Mouse (Mus musculus) liver, embryonic 15.5 days (tissue): Measurements from ENCODE around the gene Fbxl15. TPM values are rescaled to one million over a fixed set of nuclear protein-coding genes. Genes with fewer than 3 reads are reported as not detected.
A peak's percentile ranks its signal among the peaks of the same experiment; 100 is the strongest.

Experiments used
- ATAC-seq: fragments of 200-750 bp; cut with Nextera tagmentation; 2 replicates; pipeline ENCODE4 v1.8.0; 2017; ENCODE audit warnings: moderate number of reproducible peaks, mild to moderate bottlenecking, moderate library complexity; ENCODE audit not compliant: insufficient read depth
- H3K27ac ChIP-seq: fragments of 300-500 bp; sonication (generic); replicated peaks from 2 replicates; pipeline ENCODE4 v1.5.1; 2015; ENCODE audit warnings: mild to moderate bottlenecking, inconsistent platforms
- H3K27me3 ChIP-seq: fragments of 300-500 bp; sonication (generic); 2 replicates; pipeline ENCODE4 v1.6.1; 2015; ENCODE audit warnings: mild to moderate bottlenecking, inconsistent platforms
- H3K36me3 ChIP-seq: fragments of 300-500 bp; sonication (generic); replicated peaks from 2 replicates; pipeline ENCODE4 v1.6.1; 2015; ENCODE audit warnings: moderate library complexity, mild to moderate bottlenecking, inconsistent platforms
- H3K4me1 ChIP-seq: fragments of 300-500 bp; sonication (generic); replicated peaks from 2 replicates; pipeline ENCODE4 v1.6.1; 2015; ENCODE audit warnings: inconsistent platforms
- H3K4me2 ChIP-seq: fragments of 300-500 bp; sonication (generic); 2 replicates; pipeline ENCODE4 v1.6.1; 2015; ENCODE audit warnings: moderate library complexity, mild to moderate bottlenecking, inconsistent platforms
- H3K4me3 ChIP-seq: fragments of 300-500 bp; sonication (generic); replicated peaks from 2 replicates; pipeline ENCODE4 v1.5.1; 2015; ENCODE audit warnings: mild to moderate bottlenecking, inconsistent platforms
- H3K9ac ChIP-seq: fragments of 300-500 bp; sonication (generic); 2 replicates; pipeline ENCODE4 v1.6.1; 2015; ENCODE audit warnings: moderate library complexity, mild to moderate bottlenecking, inconsistent platforms
- H3K9me3 ChIP-seq: fragments of 300-500 bp; sonication (generic); replicated peaks from 2 replicates; pipeline ENCODE4 v1.6.1; 2016; ENCODE audit warnings: inconsistent platforms
- WGBS: fragments of 180-500 bp; shearing (Covaris S2); methylation state at CpG from one replicate; pipeline ENCODE4 v1.1.7; 2015; ENCODE audit warnings: mixed read lengths; ENCODE audit not compliant: insufficient replicate concordance; 5-methylcytosine and 5-hydroxymethylcytosine counted together
- polyA plus RNA-seq: library from polyadenylated mRNA; unstranded; fragments of >200 nt; fragmentation: Nextera tagmentation; extraction: Ambion mirVana; gene quantifications from 2 replicates; pipeline ENCODE4 v1.2.1, GENCODE M21; 2015

The Fbxl15 gene
- polyA plus RNA-seq, 1 experiment from 2014 or later, result 12.4 TPM

DNA sequence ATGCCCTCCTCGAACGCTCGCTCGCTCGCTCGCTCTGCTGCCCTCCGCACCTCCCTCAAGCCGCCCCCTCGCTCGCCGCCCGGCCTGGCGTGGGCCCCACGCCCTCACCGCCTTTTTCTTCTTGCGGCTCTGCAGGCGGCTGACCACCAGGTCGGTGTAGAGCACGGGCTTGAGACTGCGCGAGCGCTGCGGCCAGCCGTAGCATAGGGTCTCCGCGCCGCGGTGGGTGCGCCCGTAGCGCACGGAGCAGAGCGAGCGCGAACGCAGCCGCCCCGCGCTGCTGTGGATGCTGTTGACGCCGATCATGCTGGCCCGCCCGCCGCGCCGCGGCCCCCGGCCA lies 10.5 kb upstream of the Fbxl15 start:
- peak overlapping the region; percentile 44 for H3K4me3 ChIP-seq
- no peak overlapping the region for H3K9ac ChIP-seq
- H3K27me3 ChIP-seq, result peaks cover 97% of the 10 kb centered on the region
- H3K36me3 ChIP-seq, result no peaks in the 10 kb centered on the region
- no peak overlapping the region for H3K27ac ChIP-seq
- H3K4me2 ChIP-seq, result peak overlapping the region; percentile 66
- no peaks in the 10 kb centered on the region for H3K9me3 ChIP-seq
- no peak for ATAC-seq
- peaks cover 67% of the 10 kb centered on the region for H3K4me1 ChIP-seq
- WGBS, result 1% methylated on average over 47 of the region's 48 CpGs

DNA sequence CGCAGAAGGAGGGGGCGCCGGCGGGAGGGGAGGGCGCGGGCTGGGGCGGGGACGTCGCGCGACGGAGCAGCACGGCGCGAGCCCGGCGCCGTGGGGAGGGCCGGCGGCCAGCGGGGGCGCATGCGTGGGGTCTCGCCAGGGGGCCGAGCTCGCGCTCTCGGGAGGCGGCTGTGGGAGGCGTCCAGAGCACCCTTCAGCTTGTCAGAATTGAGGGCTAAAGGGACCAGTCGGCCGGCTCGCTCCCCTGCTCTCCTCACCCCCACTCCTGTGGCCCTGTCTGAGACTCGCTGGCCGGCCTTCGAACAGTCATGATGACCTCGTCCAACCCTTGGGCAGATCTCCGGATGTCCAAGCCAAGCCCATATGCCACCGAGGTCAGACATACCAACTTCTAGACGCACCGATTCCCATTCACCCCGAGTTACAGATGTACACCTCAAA lies 9.9 kb upstream of the Fbxl15 start:
- H3K4me3 ChIP-seq, result peak overlapping the region; percentile 44
- no peaks in the 10 kb centered on the region for H3K36me3 ChIP-seq
- WGBS, result 2% methylated on average over 41 of the region's 42 CpGs
- H3K9me3 ChIP-seq, result no peaks in the 10 kb centered on the region
- ATAC-seq, result no peak
- peaks cover 62% of the 10 kb centered on the region for H3K4me1 ChIP-seq
- H3K9ac ChIP-seq, result no peak overlapping the region
- peak overlapping the region; percentile 66 for H3K4me2 ChIP-seq
- no peak overlapping the region for H3K27ac ChIP-seq
- H3K27me3 ChIP-seq, result peaks cover 100% of the 10 kb centered on the region

DNA sequence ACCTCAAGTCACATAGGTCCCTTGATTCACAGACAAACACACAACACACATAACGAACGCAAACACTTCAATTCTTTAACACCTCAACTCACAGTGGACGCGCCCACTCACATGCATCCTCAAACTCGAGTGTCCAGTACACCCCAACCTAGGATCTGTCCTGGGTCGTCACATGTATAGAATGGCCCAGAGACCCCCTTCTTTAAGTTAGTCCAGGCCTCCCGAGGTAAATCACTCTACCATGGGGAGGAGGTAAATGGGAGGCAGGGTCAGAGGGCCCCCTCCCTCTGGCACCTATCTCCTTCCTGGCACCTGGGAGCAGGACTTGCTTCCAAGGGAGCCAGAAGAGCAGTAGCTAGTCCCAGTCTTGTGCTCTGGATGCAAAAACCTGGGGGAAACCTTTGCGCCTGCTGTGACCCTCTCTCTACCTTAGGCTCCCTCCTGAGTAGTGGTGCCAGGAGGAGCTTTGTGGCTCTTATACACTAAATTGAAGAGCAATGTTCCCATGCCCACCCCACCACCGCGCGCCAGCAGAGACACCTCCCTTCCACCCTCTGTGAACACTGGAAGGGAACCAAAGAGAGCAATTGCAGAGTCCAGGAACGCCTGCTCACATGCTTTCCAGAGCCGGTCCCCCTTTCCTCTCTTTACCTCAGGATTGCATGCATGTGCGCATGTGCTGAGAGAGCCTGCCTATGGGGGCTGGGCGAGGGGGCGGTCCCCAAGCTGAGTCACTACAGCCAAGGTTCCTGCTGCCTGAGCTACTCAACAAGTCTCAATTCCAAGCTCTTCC lies 9.2 kb upstream of the Fbxl15 start:
- Histone ChIP-seq H3K4me2 (0 out of 2 replicates have a peak overlapping the region, but pooled peaks have one; percentile 15), H3K9me3 (no peaks in the 10 kb centered on the region), H3K4me1 (peaks cover 54% of the 10 kb centered on the region), H3K27me3 (peaks cover 100% of the 10 kb centered on the region), H3K36me3 (no peaks in the 10 kb centered on the region), H3K4me3 (no peak overlapping the region), H3K9ac (no peak overlapping the region), H3K27ac (no peak overlapping the region)
- no peak for ATAC-seq
- 11% methylated on average over 16 of the region's 16 CpGs for WGBS

DNA sequence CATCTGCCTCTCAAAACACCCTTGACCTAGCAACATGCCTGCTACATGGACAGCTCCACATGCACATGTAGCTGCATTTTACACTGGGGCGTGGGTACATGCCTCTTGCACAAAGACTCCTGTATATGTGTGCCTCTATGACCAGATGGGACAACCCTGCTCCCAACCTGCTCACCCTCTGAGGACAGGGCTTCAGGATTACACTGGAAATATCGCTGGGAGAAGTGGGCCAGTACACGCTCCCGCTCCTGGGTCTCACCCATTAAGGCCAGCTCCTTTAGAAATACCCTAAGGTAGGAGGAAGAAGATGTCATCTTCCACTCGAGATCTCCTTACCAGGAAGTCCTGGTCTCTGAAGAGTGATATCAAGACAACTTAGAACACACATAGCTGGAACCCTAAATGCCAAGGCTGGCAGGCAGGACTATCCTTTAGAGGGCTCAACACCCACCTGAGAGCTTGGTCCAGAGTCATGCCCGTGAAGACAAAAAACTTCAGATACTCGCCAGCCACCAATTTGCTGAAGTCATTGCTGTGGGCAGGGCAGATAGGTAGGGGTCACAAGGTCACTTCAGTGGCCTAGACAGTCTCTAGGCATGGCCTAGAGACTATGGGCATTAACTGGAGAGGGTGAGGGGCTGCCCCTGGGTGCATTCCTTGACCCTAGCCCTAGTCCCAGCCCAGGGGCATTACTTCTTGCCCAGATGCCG lies 7.8 kb upstream of the Fbxl15 start:
- no peaks in the 10 kb centered on the region for H3K9me3 ChIP-seq
- peaks cover 40% of the 10 kb centered on the region for H3K4me1 ChIP-seq
- no peak overlapping the region for H3K9ac ChIP-seq
- H3K4me2 ChIP-seq, result no peak overlapping the region
- H3K4me3 ChIP-seq, result no peak overlapping the region
- ATAC-seq, result no peak
- no peak overlapping the region for H3K27ac ChIP-seq
- peaks cover 100% of the 10 kb centered on the region for H3K27me3 ChIP-seq
- WGBS, result 59% methylated on average over 8 of the region's 8 CpGs
- no peaks in the 10 kb centered on the region for H3K36me3 ChIP-seq

DNA sequence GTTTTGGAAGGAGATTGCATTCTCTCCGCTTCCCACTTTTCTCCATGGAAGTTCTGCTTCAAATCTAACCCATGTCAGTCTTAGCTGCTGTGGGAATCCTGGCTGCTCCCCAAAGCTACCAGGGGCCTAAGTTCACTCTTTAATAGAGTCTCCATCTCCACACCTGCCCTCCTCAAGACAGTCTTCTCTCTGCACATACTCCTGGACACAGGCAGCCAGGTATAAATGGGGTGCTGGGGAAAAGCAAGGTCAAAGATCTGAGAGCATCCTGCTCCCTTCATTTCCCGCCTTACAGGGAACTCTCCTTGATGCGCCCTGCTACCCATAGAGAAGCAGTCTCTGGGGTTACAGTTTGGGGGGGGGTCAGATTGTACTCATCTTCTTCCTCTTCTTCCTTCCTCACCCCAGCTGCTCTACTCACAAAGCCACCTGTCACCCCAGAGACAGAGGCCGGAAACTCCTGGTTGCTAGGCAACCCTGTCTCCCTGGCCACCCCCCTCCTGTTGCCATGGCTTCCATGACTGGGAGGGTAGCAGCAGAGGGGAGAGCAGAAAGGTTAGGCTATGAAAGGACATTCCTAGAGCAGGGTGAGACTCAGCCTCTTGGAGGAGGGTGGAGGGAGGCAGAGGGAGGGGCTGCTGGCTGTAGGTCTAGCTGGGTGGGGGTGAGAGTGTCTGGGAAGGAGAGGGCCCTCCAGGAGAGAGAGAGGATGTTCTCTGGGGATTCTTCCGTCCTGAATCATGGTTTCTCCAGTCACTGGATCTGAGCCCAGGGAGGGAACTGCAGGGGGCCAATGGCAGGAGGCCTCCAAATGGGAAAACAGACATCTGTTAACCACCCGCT lies 6.7 kb upstream of the Fbxl15 start:
- peaks cover 100% of the 10 kb centered on the region for H3K27me3 ChIP-seq
- no peaks in the 10 kb centered on the region for H3K36me3 ChIP-seq
- no peak for ATAC-seq
- no peak overlapping the region for H3K9ac ChIP-seq
- H3K4me2 ChIP-seq, result no peak overlapping the region
- H3K4me1 ChIP-seq, result peaks cover 30% of the 10 kb centered on the region
- WGBS, result 21% methylated on average over 6 of the region's 6 CpGs
- H3K9me3 ChIP-seq, result no peaks in the 10 kb centered on the region
- no peak overlapping the region for H3K4me3 ChIP-seq
- no peak overlapping the region for H3K27ac ChIP-seq

DNA sequence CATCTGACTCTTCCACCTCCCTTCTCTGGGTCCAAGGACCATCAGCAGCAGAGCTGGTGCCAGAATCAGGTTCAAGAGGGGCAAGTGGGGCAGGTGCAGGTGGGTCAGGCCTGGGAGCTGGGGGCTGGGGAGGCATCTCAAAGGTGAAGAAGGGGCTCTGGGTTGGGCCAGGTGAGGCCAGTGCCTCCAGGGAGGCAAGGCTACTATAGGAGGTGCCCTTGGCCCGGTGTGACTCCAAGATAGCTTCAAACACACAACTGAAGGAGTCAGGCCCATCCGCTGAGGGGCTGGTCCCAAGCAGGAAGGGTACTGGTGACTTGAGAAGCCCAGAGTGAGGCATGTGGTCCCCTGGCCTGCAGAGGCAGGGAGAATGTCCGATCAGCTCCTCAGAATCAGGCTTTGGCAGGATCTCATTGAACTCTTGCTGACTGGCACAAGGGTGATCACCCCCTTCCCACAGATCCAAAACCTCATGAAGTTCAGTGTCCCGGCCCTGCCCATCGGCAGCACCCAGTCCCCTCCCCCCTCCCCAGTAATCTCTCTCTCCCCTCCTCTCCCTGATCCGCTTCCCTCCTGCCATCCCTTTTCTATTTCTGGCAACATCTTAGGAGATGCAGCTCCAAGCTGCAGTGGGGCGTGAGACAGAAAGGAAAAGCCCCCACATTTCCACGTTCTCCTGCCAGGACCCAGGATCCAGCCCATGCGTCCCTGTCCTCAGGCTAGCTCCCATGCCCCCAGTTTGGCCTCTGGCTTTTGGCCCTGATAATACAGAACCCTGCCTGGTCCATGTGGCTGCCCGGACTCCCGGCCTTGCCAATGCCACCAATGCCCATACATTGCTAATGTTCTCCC lies 5.6 kb upstream of the Fbxl15 start:
- Histone ChIP-seq H3K36me3 (no peaks in the 10 kb centered on the region), H3K4me1 (peaks cover 30% of the 10 kb centered on the region), H3K27ac (no peak overlapping the region), H3K27me3 (peaks cover 100% of the 10 kb centered on the region), H3K9me3 (no peaks in the 10 kb centered on the region), H3K4me2 (no peak overlapping the region), H3K9ac (no peak overlapping the region), H3K4me3 (no peak overlapping the region)
- WGBS, result 37% methylated on average over 11 of the region's 11 CpGs
- ATAC-seq, result no peak

DNA sequence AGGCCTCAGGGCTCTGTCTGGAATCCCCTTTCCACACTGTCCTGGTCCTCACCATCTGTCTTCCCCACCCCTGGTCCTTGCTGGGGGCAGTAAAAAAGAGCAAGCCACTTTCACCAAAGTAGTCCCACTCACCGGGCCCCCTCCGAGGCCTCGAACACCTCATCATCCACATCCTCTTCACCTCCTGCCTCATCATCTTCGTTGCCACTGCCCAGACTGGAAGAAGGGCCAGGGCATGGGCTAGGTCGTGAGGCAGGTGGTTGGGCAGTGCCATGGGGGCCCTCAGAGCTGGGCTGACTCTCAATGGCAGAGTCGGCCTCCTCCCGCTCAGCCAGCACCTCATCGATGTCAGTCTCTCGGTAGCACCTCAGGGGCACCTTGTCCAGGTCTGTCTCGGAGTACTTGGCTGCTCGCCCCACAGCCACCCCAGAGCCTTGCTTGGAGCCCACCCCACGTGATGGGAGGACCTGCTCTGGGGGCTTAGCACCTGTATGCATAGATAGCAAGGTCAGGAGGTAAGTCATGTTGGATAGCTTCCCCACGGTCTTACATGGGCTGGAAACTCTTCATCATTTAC lies 4.9 kb upstream of the Fbxl15 start:
- Histone ChIP-seq H3K27me3 (peaks cover 98% of the 10 kb centered on the region), H3K4me2 (no peak overlapping the region), H3K9me3 (no peaks in the 10 kb centered on the region), H3K27ac (no peak overlapping the region), H3K9ac (no peak overlapping the region), H3K4me1 (peaks cover 30% of the 10 kb centered on the region), H3K4me3 (no peak overlapping the region), H3K36me3 (no peaks in the 10 kb centered on the region)
- WGBS, result 56% methylated on average over 13 of the region's 13 CpGs
- ATAC-seq, result no peak

DNA sequence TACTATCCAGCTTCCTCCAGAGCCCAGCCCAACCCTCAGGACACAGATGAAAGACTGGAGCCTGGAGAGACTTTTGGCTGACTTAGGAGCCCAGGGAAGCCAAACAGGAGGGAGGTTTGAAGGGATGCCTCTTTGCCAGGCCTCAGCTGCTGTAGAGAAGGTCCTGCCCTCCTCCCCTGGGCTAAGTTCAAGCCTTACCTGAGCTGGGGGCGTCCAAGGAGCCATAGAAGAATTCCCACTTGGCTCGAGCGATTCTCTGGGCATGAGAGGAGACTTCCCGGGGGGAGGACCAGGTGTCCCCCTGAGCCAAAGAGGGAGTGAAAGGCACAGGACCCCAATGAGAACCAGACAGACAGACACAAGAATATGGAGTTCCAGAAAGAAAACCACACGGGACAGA lies 4.3 kb upstream of the Fbxl15 start:
- H3K27me3 ChIP-seq, result peaks cover 93% of the 10 kb centered on the region
- peaks cover 29% of the 10 kb centered on the region for H3K4me1 ChIP-seq
- no peaks in the 10 kb centered on the region for H3K36me3 ChIP-seq
- ATAC-seq, result no peak
- 46% methylated on average over 5 of the region's 5 CpGs for WGBS
- no peak overlapping the region for H3K4me3 ChIP-seq
- no peak overlapping the region for H3K27ac ChIP-seq
- H3K9ac ChIP-seq, result no peak overlapping the region
- no peak overlapping the region for H3K4me2 ChIP-seq
- H3K9me3 ChIP-seq, result no peaks in the 10 kb centered on the region

DNA sequence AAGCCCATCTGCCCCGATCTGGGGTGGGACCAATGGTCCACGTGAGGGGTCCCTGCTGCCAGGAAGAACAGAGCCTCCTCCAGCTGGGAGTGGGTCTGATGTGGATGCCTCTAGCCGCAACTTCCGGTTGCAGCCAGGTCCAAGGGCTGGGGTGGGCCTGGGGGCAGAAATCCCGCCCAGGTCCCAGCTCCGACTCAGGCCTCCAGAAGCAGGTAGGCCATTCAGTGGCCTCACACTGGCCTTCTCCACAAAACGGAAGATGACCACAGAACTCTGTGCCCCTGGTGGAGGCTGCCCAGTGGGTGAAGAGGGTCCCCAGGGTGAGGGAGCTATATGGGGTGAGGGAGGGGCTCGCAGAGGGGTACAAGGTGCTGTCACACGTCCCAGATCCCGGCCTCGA lies 3.6 kb upstream of the Fbxl15 start:
- 41% methylated on average over 11 of the region's 11 CpGs for WGBS

DNA sequence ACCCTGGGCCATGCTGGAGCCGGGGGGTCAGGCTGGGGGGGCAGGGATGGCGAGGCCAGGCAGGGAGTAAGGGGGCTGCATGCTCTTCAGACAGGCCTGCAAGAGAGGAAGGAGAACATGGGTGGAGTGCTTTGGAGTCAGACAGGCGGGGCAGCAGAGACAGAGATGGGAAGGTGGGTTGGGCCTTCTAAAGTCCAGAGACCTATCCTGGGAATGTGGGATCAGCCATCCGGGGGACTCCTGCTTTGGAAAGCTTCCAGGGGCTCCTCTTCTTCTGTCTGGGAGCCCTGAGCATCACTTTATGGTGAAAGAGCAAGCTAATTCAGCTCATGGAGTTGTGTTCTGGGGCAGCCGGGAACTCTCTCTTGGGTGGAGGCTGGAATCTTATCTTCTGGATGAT lies 3.1 kb upstream of the Fbxl15 start:
- no peak overlapping the region for H3K4me3 ChIP-seq
- peaks cover 86% of the 10 kb centered on the region for H3K27me3 ChIP-seq
- no peak overlapping the region for H3K9ac ChIP-seq
- ATAC-seq, result no peak
- no peak overlapping the region for H3K4me2 ChIP-seq
- no peaks in the 10 kb centered on the region for H3K9me3 ChIP-seq
- H3K27ac ChIP-seq, result no peak overlapping the region
- no peaks in the 10 kb centered on the region for H3K36me3 ChIP-seq
- peaks cover 34% of the 10 kb centered on the region for H3K4me1 ChIP-seq
- WGBS, result 34% methylated on average over 5 of the region's 5 CpGs

More for the DNA sequence above, 3.6 kb upstream of the Fbxl15 start:
- peaks cover 92% of the 10 kb centered on the region for H3K27me3 ChIP-seq
- ATAC-seq, result no peak
- H3K4me2 ChIP-seq, result no peak overlapping the region
- no peaks in the 10 kb centered on the region for H3K9me3 ChIP-seq
- no peak overlapping the region for H3K9ac ChIP-seq
- peaks cover 29% of the 10 kb centered on the region for H3K4me1 ChIP-seq
- no peak overlapping the region for H3K27ac ChIP-seq
- no peak overlapping the region for H3K4me3 ChIP-seq
- no peaks in the 10 kb centered on the region for H3K36me3 ChIP-seq
